Mouse (Mus musculus): Measurements from ENCODE around the gene Fam81a. TPM values are rescaled to one million over a fixed set of nuclear protein-coding genes. Genes with fewer than 3 reads are reported as not detected.

Gene Fam81a
- polyA plus RNA-seq, 1 experiment from 2014 or later = 6.3 TPM

GRCm38 (mm10) chr9:70103106-70103505, 39.3 kb downstream of the Fam81a start:
- no peak for DNase-seq (ENCODE audit: low spot score)

DNA sequence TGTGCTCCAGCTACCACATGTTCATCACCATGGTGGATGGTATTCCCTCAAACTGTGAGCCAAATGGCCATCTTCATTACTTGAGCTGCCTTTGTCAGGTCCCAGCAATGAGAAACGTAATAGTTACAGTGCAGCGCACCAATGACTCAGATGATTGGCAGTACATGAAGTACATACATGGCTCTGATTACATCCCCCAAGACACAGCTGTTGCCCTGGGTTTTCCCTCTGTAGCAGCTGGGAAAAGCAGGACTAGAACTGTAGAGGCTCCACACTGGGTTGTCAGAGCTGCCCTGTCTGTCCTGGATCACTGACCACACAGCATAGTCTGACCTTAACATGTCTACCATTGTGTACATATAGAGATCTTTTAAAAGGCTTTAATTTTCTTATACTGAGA, 44.8 kb downstream of the Fam81a start:
- Histone ChIP-seq H3K9me3 (ENCODE audit: control insufficient read depth, low read length) (no peaks in the 10 kb centered on the region), H3K4me2 (replicated peaks; ENCODE audit: low read depth, low read length) (no peak overlapping the region), H3K27me3 (ENCODE audit: control insufficient read depth, insufficient read depth, low read length) (no peaks in the 10 kb centered on the region), H3K4me3 (ENCODE audit: low read depth, low read length) (no peak overlapping the region), H3K4me1 (replicated peaks; ENCODE audit: control insufficient read depth, insufficient read depth, low read length) (no peaks in the 10 kb centered on the region), H3K36me3 (ENCODE audit: control insufficient read depth, insufficient read depth, low read length) (no peaks in the 10 kb centered on the region), H3K9ac (ENCODE audit: low read depth, low read length) (no peak overlapping the region), H3K27ac (ENCODE audit: low read depth, low read length) (no peak overlapping the region)
- WGBS = 90% methylated on average over 2 of the region's 2 CpGs
- no peak for DNase-seq (ENCODE audit: low spot score)
- ATAC-seq (ENCODE audit: low FRiP score) = no peak

More at GRCm38 (mm10) chr9:70103106-70103505, 39.3 kb downstream of the Fam81a start:
- no peaks in the 10 kb centered on the region for H3K27me3 ChIP-seq (ENCODE audit: control insufficient read depth, insufficient read depth, low read length)
- WGBS = 62% methylated on average over 8 of the region's 8 CpGs
- H3K36me3 ChIP-seq (ENCODE audit: control insufficient read depth, insufficient read depth, low read length) = no peaks in the 10 kb centered on the region
- no peak for ATAC-seq (ENCODE audit: low FRiP score)
- no peak overlapping the region for H3K9ac ChIP-seq (ENCODE audit: low read depth, low read length)
- H3K4me3 ChIP-seq (ENCODE audit: low read depth, low read length) = no peak overlapping the region
- H3K9me3 ChIP-seq (ENCODE audit: control insufficient read depth, low read length) = no peaks in the 10 kb centered on the region
- no peaks in the 10 kb centered on the region for H3K4me1 ChIP-seq (replicated peaks; ENCODE audit: control insufficient read depth, insufficient read depth, low read length)
- H3K4me2 ChIP-seq (replicated peaks; ENCODE audit: low read depth, low read length) = no peak overlapping the region
- no peak overlapping the region for H3K27ac ChIP-seq (ENCODE audit: low read depth, low read length)

- no peaks in the 10 kb centered on the region for H3K27me3 ChIP-seq (ENCODE audit: control insufficient read depth, insufficient read depth, low read length)
- ATAC-seq (ENCODE audit: low FRiP score) (no peak), DNase-seq (ENCODE audit: low spot score) (no peak)
- H3K4me3 ChIP-seq (ENCODE audit: low read depth, low read length) = no peak overlapping the region
- no peaks in the 10 kb centered on the region for H3K9me3 ChIP-seq (ENCODE audit: control insufficient read depth, low read length)
- no peaks in the 10 kb centered on the region for H3K36me3 ChIP-seq (ENCODE audit: control insufficient read depth, insufficient read depth, low read length)
- 79% methylated on average over 6 of the region's 6 CpGs for WGBS
- no peak overlapping the region for H3K27ac ChIP-seq (ENCODE audit: low read depth, low read length)
- H3K4me1 ChIP-seq (replicated peaks; ENCODE audit: control insufficient read depth, insufficient read depth, low read length) = no peaks in the 10 kb centered on the region
- H3K4me2 ChIP-seq (replicated peaks; ENCODE audit: low read depth, low read length) = no peak overlapping the region
- H3K9ac ChIP-seq (ENCODE audit: low read depth, low read length) = no peak overlapping the region
Observed at GRCm38 (mm10) chr9:70095016-70095415, 47.3 kb downstream of the Fam81a start.

- 93% methylated on average over 10 of the region's 10 CpGs for WGBS
- Histone ChIP-seq H3K9me3 (ENCODE audit: control insufficient read depth, low read length) (no peaks in the 10 kb centered on the region), H3K27ac (ENCODE audit: low read depth, low read length) (no peak overlapping the region), H3K36me3 (ENCODE audit: control insufficient read depth, insufficient read depth, low read length) (no peaks in the 10 kb centered on the region), H3K4me1 (replicated peaks; ENCODE audit: control insufficient read depth, insufficient read depth, low read length) (no peaks in the 10 kb centered on the region), H3K27me3 (ENCODE audit: control insufficient read depth, insufficient read depth, low read length) (no peaks in the 10 kb centered on the region), H3K4me2 (replicated peaks; ENCODE audit: low read depth, low read length) (no peak overlapping the region), H3K4me3 (ENCODE audit: low read depth, low read length) (no peak overlapping the region), H3K9ac (ENCODE audit: low read depth, low read length) (no peak overlapping the region)
- DNase-seq (ENCODE audit: low spot score) (no peak), ATAC-seq (ENCODE audit: low FRiP score) (no peak)
Observed at GRCm38 (mm10) chr9:70090541-70090940, 51.8 kb downstream of the Fam81a start.

GRCm38 (mm10) chr9:70088786-70089096, 53.6 kb downstream of the Fam81a start:
- Histone ChIP-seq H3K27me3 (ENCODE audit: control insufficient read depth, insufficient read depth, low read length) (no peaks in the 10 kb centered on the region), H3K9me3 (ENCODE audit: control insufficient read depth, low read length) (no peaks in the 10 kb centered on the region), H3K36me3 (ENCODE audit: control insufficient read depth, insufficient read depth, low read length) (no peaks in the 10 kb centered on the region), H3K4me1 (replicated peaks; ENCODE audit: control insufficient read depth, insufficient read depth, low read length) (no peaks in the 10 kb centered on the region), H3K9ac (ENCODE audit: low read depth, low read length) (no peak overlapping the region), H3K4me2 (replicated peaks; ENCODE audit: low read depth, low read length) (no peak overlapping the region), H3K27ac (ENCODE audit: low read depth, low read length) (no peak overlapping the region), H3K4me3 (ENCODE audit: low read depth, low read length) (no peak overlapping the region)
- DNase-seq (ENCODE audit: low spot score) (no peak), ATAC-seq (ENCODE audit: low FRiP score) (no peak)
- 76% methylated on average over 6 of the region's 6 CpGs for WGBS

DNA sequence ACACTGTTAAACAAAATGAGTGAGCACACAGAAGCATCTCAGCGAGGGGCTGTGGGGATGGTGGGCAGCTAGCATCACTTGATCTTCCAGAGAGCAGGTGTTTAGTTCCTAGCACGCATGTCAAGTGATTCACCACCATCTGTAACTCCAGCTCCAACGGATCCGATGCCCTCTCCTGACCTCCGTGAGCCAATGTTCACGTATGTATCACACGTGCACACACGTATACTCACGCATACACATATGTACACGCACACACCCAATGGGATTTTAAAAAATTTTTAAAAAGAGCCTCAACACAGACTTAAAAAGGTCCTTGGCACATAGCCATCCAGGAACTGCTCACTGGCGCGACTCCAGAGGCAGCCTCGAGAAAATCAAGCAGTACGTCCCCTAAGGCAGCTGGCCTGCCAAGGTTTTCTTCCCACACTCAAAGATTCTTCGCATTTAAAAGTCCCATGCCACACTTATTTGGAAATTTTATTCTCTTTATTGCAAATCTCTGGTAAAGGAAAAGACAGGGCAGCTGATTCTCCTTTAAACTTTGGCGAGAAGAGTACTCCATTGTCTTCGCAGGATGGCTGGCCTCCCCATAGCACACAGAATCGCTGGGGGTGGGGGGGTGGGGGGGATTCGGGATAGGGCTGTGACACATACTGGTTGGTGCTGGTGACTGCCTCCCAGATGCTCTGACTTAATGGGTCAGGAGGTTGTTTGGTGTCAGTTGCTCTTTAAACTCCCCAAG, 54.1 kb downstream of the Fam81a start:
- WGBS = 80% methylated on average over 19 of the region's 19 CpGs
- H3K9me3 ChIP-seq (ENCODE audit: control insufficient read depth, low read length) = no peaks in the 10 kb centered on the region
- H3K4me2 ChIP-seq (replicated peaks; ENCODE audit: low read depth, low read length) = no peak overlapping the region
- H3K9ac ChIP-seq (ENCODE audit: low read depth, low read length) = no peak overlapping the region
- no peak for ATAC-seq (ENCODE audit: low FRiP score)
- no peak overlapping the region for H3K4me3 ChIP-seq (ENCODE audit: low read depth, low read length)
- no peak for DNase-seq (ENCODE audit: low spot score)
- H3K27me3 ChIP-seq (ENCODE audit: control insufficient read depth, insufficient read depth, low read length) = no peaks in the 10 kb centered on the region
- H3K27ac ChIP-seq (ENCODE audit: low read depth, low read length) = no peak overlapping the region
- no peaks in the 10 kb centered on the region for H3K36me3 ChIP-seq (ENCODE audit: control insufficient read depth, insufficient read depth, low read length)
- H3K4me1 ChIP-seq (replicated peaks; ENCODE audit: control insufficient read depth, insufficient read depth, low read length) = no peaks in the 10 kb centered on the region

DNA sequence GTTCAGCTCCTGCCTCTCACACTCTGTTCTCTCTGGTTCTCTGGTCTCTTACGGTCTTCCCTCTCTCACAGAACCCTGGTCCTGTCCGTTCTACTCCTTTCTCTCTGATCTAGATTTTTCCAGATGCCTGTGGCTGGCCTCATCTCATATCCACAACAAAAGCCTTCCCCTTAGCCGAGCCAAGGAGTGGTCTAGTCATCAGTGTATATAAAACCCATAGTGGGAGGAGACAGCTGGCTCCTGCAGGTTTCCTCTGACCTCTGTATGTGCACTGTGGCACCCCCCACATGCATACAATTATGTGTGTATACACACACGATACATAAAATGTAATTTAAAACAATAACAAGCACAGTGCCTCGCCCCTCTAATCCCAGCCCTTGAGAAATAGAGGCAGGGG, 55.0 kb downstream of the Fam81a start:
- WGBS = 78% methylated on average over 5 of the region's 5 CpGs
- H3K4me2 ChIP-seq (replicated peaks; ENCODE audit: low read depth, low read length) = no peak overlapping the region
- no peak overlapping the region for H3K27ac ChIP-seq (ENCODE audit: low read depth, low read length)
- H3K9ac ChIP-seq (ENCODE audit: low read depth, low read length) = no peak overlapping the region
- no peaks in the 10 kb centered on the region for H3K4me1 ChIP-seq (replicated peaks; ENCODE audit: control insufficient read depth, insufficient read depth, low read length)
- no peaks in the 10 kb centered on the region for H3K27me3 ChIP-seq (ENCODE audit: control insufficient read depth, insufficient read depth, low read length)
- no peak overlapping the region for H3K4me3 ChIP-seq (ENCODE audit: low read depth, low read length)
- no peaks in the 10 kb centered on the region for H3K36me3 ChIP-seq (ENCODE audit: control insufficient read depth, insufficient read depth, low read length)
- DNase-seq (ENCODE audit: low spot score) (no peak), ATAC-seq (ENCODE audit: low FRiP score) (no peak)
- no peaks in the 10 kb centered on the region for H3K9me3 ChIP-seq (ENCODE audit: control insufficient read depth, low read length)

- Histone ChIP-seq H3K27me3 (ENCODE audit: control insufficient read depth, insufficient read depth, low read length) (no peaks in the 10 kb centered on the region), H3K9ac (ENCODE audit: low read depth, low read length) (no peak overlapping the region), H3K4me2 (replicated peaks; ENCODE audit: low read depth, low read length) (no peak overlapping the region), H3K27ac (ENCODE audit: low read depth, low read length) (no peak overlapping the region), H3K4me3 (ENCODE audit: low read depth, low read length) (no peak overlapping the region), H3K9me3 (ENCODE audit: control insufficient read depth, low read length) (no peaks in the 10 kb centered on the region), H3K36me3 (ENCODE audit: control insufficient read depth, insufficient read depth, low read length) (no peaks in the 10 kb centered on the region), H3K4me1 (replicated peaks; ENCODE audit: control insufficient read depth, insufficient read depth, low read length) (no peaks in the 10 kb centered on the region)
- ATAC-seq (ENCODE audit: low FRiP score) (no peak), DNase-seq (ENCODE audit: low spot score) (peak; percentile 35)
- WGBS = 39% methylated on average over 6 of the region's 6 CpGs
Observed at GRCm38 (mm10) chr9:70086091-70086490, 56.3 kb downstream of the Fam81a start.

DNA sequence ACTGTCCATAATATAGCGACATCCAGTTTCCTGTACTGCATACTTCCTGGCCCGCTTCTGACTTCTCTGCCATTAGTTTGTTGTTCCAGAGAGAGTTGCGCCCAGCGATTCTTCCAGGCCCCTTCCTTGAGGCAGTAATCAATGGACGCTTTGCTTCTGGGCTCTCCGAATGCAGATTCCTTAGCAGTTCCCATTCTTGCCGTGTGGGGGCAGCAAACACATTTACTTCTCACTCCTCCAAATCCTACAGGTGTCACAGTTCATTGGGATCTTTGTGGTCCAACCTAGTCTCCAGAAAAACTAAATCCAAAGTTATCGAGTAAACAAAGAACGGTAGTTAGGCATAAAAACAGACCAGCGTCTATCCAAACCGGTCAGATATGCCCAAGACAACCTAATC, 58.3 kb downstream of the Fam81a start:
- no peak overlapping the region for H3K9ac ChIP-seq (ENCODE audit: low read depth, low read length)
- H3K9me3 ChIP-seq (ENCODE audit: control insufficient read depth, low read length) = no peaks in the 10 kb centered on the region
- no peaks in the 10 kb centered on the region for H3K4me1 ChIP-seq (replicated peaks; ENCODE audit: control insufficient read depth, insufficient read depth, low read length)
- H3K27me3 ChIP-seq (ENCODE audit: control insufficient read depth, insufficient read depth, low read length) = no peaks in the 10 kb centered on the region
- no peak for ATAC-seq (ENCODE audit: low FRiP score)
- no peak overlapping the region for H3K4me2 ChIP-seq (replicated peaks; ENCODE audit: low read depth, low read length)
- no peak overlapping the region for H3K4me3 ChIP-seq (ENCODE audit: low read depth, low read length)
- peak; percentile 70 for DNase-seq (ENCODE audit: low spot score)
- H3K36me3 ChIP-seq (ENCODE audit: control insufficient read depth, insufficient read depth, low read length) = no peaks in the 10 kb centered on the region
- WGBS = 60% methylated on average over 11 of the region's 11 CpGs
- no peak overlapping the region for H3K27ac ChIP-seq (ENCODE audit: low read depth, low read length)

All from hindbrain, embryonic 11.5 days (tissue).